Mouse (Mus musculus): ENCODE measurements around the gene Il6st. TPM values are rescaled to one million over a fixed set of nuclear protein-coding genes. Genes with fewer than 3 reads are reported as not detected.

Gene Il6st
- polyA plus RNA-seq, 1 experiment from 2014 or later: 22.6 TPM

DNA sequence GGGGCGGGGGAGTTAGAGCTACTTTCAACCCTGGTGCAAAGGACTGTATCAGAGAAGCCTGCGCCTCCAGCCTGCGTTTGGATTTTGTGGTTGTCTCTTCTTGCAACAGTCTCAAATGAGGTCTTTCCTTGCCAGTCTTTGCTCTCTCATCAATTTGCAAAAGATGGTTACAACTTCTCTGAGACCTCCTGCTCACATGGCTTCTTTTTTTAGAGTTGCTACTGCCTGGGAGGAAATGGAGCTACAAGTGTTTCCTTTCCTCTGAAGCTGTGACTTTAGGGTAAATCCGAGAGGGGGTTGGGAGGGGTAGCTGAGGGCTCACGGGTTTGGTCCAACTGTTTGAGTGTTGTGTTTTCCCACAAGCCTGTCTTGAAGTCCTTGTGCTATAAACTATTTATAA lies 30.6 kb upstream of the Il6st start:
- Histone ChIP-seq H3K36me3 (no peaks in the 10 kb centered on the region), H3K4me2 (no peak overlapping the region), H3K9me3 (no peaks in the 10 kb centered on the region), H3K9ac (no peak overlapping the region), H3K4me1 (replicated peaks) (no peaks in the 10 kb centered on the region), H3K27ac (no peak overlapping the region), H3K27me3 (no peaks in the 10 kb centered on the region), H3K4me3 (no peak overlapping the region)
- 76% methylated on average over 5 of the region's 5 CpGs for WGBS
- ATAC-seq (ENCODE audit: low FRiP score): no peak

DNA sequence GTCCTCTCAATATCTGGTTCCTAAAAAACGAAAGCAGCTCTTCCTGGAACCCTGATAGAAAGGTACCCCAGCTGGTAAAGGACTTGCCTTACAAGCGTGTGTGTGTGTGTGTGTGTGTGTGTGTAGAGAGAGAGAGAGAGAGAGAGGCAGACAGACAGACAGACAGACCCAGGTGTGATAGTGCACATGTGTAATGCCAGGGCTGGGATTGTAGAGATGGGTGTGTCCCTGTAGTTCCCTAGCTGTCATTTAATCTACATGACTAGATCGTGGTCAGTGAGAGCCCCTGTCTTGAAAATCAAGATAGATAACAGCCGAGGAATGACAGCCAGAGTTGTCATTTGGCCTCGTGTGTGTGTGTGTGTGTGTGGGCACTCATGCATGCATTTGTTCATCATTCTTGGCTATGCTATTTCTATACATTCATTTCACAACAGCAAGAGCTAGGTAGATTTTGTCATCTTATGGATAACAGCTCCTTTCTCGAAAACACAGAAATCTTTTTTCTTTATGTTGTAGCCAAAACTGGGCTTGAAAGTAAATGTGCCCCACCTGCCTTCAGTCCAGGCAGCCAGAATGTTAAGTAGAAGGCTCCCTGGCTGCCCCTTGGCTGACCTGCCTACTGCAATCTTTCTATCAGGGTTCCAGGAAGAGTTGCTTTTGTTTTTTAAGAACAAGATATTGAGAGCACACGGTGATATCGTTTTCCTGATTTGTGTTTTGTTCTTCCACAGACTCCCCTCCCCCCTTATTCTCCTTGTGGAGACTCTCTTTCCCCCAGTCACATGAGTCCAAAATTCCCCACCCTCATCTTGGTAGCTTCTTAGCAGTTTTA lies 28.4 kb upstream of the Il6st start:
- ATAC-seq (ENCODE audit: low FRiP score): no peak
- Histone ChIP-seq H3K9ac (no peak overlapping the region), H3K27me3 (0 out of 2 replicates have a peak, but pooled peaks cover 2% of the 10 kb centered on the region), H3K36me3 (no peaks in the 10 kb centered on the region), H3K4me2 (no peak overlapping the region), H3K9me3 (no peaks in the 10 kb centered on the region), H3K4me1 (replicated peaks) (peaks cover 12% of the 10 kb centered on the region), H3K27ac (no peak overlapping the region), H3K4me3 (no peak overlapping the region)
- 72% methylated on average over 8 of the region's 8 CpGs for WGBS

DNA sequence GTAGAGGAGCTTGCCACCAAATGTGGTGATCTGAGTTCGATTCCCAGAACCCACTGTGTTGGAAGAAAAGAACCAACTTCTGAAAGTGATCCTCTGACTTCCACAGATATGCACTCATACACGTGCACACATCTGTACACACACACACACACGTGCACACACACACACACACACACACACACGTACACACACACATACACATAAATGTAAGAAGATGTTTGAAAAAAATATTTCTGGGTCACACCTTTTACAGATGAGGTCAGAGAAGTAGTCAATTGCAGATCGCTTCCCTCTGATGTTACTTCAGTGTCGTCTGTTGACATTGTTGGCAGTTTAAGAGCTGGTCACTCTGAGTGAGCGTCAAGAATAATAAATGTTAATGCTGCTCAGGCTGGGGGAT lies 27.6 kb upstream of the Il6st start:
- Histone ChIP-seq H3K27me3 (0 out of 2 replicates have a peak, but pooled peaks cover 2% of the 10 kb centered on the region), H3K4me3 (no peak overlapping the region), H3K27ac (no peak overlapping the region), H3K9ac (no peak overlapping the region), H3K9me3 (no peaks in the 10 kb centered on the region), H3K36me3 (no peaks in the 10 kb centered on the region), H3K4me1 (replicated peaks) (peaks cover 12% of the 10 kb centered on the region), H3K4me2 (no peak overlapping the region)
- WGBS: 90% methylated on average over 7 of the region's 7 CpGs
- ATAC-seq (ENCODE audit: low FRiP score): no peak

DNA sequence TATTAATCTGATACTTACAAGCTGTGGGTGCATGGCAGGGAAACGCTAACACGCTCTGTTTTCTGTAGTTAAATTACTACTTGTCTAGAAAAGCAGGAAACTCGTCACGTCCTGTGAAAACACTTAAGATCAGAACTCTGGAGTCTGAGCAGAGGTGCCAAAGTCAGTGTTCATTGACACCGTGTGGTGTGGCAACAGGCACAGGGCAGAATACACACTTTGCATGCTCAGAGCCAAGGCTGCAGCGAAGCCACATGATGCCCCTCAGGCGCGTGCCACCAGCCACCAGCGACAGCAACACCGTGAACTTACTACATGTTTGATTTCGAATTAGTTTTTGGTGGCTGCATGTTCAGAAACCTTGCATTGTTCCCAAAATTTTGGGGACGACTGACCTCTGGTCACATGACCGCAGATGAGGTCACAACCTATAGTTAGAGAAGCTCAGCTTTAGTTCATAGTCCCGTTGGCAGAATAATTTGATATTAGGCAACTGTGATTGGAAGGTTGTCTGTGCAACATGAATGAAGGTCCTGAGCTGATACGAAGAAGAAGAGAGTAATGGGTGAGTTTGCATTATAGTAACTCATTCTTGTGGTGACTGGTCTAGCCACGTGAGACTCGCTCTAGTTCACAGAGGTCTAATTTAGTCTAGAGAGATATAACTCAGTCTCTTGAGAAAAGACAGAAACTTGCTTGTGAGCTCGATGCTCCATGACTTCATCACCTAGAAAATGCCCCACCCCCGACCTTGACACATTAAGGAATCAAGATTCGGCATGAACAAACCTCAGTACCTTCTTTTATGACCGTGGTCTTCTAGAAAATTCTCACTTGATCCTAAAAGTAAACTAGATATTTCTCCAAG lies 25.6 kb upstream of the Il6st start:
- Histone ChIP-seq H3K4me1 (replicated peaks) (peaks cover 12% of the 10 kb centered on the region), H3K9me3 (no peaks in the 10 kb centered on the region), H3K4me3 (no peak overlapping the region), H3K4me2 (no peak overlapping the region), H3K27ac (no peak overlapping the region), H3K9ac (no peak overlapping the region), H3K36me3 (no peaks in the 10 kb centered on the region), H3K27me3 (0 out of 2 replicates have a peak, but pooled peaks cover 2% of the 10 kb centered on the region)
- no peak for ATAC-seq (ENCODE audit: low FRiP score)
- WGBS: 92% methylated on average over 21 of the region's 21 CpGs

DNA sequence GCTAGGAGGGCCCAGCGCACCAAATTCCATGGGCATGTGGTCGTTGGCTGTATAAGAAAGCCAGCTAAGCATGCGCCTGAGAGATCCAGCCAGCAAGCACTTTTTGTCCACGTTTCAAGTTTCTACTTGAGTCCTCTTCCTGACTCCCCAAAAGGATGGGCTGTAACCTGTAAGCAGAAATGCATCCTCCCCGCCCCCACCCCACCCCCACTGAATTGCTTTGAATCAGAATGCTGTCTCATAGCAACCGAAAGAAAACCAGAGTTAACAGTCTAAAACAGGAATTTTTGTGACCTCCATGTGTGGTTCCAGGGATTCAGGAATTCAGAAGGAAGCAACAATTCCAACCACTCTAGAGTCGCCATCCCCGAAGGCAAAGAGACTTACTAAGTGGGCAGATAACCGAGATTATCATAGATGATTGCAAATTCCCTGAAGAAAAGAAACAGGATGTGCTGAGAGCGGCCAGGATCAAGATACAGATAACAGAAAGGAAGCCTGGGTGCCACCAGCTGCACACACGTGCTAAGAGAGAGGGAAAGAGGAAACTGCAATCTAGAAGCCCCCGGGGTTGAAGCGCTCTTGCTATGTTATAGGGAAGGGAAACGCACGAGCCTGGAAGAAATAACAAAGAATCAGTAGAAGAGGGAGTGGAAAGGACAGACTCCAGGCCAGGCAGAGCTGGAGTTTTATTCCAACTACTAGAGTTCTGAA lies 24.6 kb upstream of the Il6st start:
- H3K27ac ChIP-seq: no peak overlapping the region
- 0 out of 2 replicates have a peak, but pooled peaks cover 2% of the 10 kb centered on the region for H3K27me3 ChIP-seq
- H3K4me1 ChIP-seq (replicated peaks): peaks cover 12% of the 10 kb centered on the region
- ATAC-seq (ENCODE audit: low FRiP score): no peak
- 27% methylated on average over 15 of the region's 15 CpGs for WGBS
- H3K9ac ChIP-seq: no peak overlapping the region
- H3K4me3 ChIP-seq: peak overlapping the region; percentile 14; the same call in 1 of the 2 replicates
- no peaks in the 10 kb centered on the region for H3K9me3 ChIP-seq
- H3K36me3 ChIP-seq: no peaks in the 10 kb centered on the region
- peak overlapping the region; percentile 50 for H3K4me2 ChIP-seq

DNA sequence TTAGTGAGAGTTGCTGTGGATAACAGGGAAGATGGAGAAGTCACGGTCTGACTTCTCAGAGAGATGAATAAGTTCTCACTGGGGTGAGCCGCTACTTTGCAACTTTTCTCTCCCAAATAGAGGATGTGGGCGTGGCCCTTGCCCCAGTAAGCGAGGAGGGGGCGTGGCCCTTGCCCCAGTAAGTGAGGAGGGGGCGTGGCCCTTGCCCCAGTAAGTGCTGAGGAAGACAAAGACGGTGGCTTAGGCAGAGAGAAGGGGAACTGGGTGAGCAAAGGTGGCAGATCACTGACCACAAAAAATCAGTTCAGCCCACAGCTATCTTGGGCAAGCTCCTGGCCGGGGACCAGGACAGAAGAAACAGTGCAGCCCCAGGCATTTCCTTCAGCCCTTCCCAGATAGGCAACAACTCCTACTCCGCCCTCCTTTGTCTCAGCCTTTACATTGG lies 23.9 kb upstream of the Il6st start:
- Histone ChIP-seq H3K9me3 (no peaks in the 10 kb centered on the region), H3K9ac (0 out of 2 replicates have a peak overlapping the region, but pooled peaks have one; percentile 24), H3K4me2 (peak overlapping the region; percentile 50), H3K27me3 (0 out of 2 replicates have a peak, but pooled peaks cover 2% of the 10 kb centered on the region), H3K36me3 (no peaks in the 10 kb centered on the region), H3K27ac (no peak overlapping the region), H3K4me3 (peak overlapping the region; percentile 14; the same call in 1 of the 2 replicates), H3K4me1 (replicated peaks) (peaks cover 12% of the 10 kb centered on the region)
- ATAC-seq (ENCODE audit: low FRiP score): no peak
- WGBS: 9% methylated on average over 9 of the region's 9 CpGs

DNA sequence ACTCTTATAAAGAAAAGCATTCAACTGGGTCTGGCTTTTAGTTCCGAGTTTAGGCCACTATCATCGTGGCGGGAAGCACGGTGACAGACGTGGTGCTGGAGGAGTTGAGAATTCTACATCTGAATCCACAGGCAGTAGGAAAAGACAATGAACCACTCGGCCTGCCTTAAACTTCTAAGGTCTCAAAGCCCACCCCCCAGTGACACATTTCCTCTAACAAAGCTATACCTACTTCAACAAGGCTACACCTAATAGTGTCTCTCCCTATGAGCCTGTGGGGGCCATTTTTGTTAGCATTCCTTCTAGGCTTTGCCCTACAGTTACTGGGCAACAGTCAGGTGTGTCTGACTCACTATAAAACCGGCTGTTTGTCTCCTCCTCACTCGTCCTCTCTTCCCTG lies 23.2 kb upstream of the Il6st start:
- Histone ChIP-seq H3K27me3 (0 out of 2 replicates have a peak, but pooled peaks cover 2% of the 10 kb centered on the region), H3K9me3 (no peaks in the 10 kb centered on the region), H3K36me3 (no peaks in the 10 kb centered on the region), H3K27ac (no peak overlapping the region), H3K4me3 (no peak overlapping the region), H3K4me1 (replicated peaks) (peaks cover 12% of the 10 kb centered on the region), H3K4me2 (no peak overlapping the region), H3K9ac (no peak overlapping the region)
- 49% methylated on average over 8 of the region's 8 CpGs for WGBS
- no peak for ATAC-seq (ENCODE audit: low FRiP score)

DNA sequence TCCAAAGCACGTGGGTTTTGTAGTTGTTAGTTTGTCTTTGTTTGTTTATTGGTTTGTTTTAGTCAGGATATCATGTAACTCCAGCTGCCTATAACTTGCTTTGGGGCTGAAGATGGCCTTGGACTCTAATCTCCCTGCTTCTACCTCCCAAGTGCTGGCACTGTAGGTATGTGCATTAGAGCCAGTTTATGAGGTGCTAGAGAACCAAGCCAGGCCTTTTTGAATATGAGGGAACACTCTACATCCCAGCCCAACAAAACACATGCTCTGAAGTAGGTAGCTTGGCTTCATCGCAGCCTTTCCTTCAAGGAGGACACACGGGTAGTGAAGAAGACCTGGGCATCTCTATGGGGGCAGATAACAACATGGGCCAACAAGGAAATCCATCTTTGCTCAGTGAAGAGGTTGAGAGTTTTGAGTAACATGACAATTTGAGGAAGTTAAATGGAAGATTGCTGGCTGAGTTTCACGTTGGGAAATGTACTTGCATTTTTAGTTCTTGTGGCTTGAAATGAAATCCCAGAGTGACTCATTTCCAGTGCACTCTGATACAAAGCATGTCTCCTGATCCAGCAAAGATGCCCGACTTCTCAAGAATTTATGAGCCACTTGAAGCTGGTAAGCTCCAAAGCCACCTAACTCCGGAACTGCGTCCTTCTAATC lies 20.9 kb upstream of the Il6st start:
- no peak overlapping the region for H3K4me2 ChIP-seq
- H3K36me3 ChIP-seq: no peaks in the 10 kb centered on the region
- 0 out of 2 replicates have a peak, but pooled peaks cover 2% of the 10 kb centered on the region for H3K27me3 ChIP-seq
- H3K27ac ChIP-seq: no peak overlapping the region
- no peak overlapping the region for H3K9ac ChIP-seq
- no peaks in the 10 kb centered on the region for H3K9me3 ChIP-seq
- no peak overlapping the region for H3K4me3 ChIP-seq
- H3K4me1 ChIP-seq (replicated peaks): peaks cover 12% of the 10 kb centered on the region
- no peak for ATAC-seq (ENCODE audit: low FRiP score)
- WGBS: 91% methylated on average over 7 of the region's 7 CpGs

DNA sequence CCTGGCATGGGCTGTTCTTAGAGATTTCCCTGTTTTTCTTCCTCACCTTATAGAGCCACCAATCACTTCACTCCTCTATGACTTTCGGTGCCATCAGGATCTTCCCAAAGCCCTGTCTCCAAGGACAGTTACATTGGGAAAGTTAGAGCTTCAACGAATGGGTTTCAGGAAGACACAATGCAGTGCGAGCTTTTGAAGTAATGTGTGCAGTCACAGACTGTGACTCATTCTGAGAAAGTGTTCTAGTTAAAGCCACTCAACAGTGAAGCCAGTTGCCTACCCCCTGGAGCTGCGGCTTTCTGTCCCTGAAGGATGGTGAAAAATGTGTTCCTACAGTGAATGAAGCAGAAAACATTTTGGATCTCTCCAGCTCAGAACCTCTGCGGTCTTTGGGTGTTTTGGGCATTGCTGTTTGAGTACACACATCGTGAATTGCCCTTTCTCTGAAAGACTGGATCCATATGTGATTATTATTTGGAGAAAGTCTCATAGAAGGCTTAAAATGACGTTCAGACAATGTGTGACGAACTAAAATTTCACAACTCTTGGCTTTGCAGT lies 16.7 kb upstream of the Il6st start:
- 73% methylated on average over 8 of the region's 8 CpGs for WGBS
- H3K36me3 ChIP-seq: no peaks in the 10 kb centered on the region
- no peak overlapping the region for H3K9ac ChIP-seq
- H3K4me1 ChIP-seq (replicated peaks): 0 out of 2 replicates have a peak, but pooled peaks cover 2% of the 10 kb centered on the region
- no peaks in the 10 kb centered on the region for H3K9me3 ChIP-seq
- no peak overlapping the region for H3K4me2 ChIP-seq
- ATAC-seq (ENCODE audit: low FRiP score): no peak
- H3K27me3 ChIP-seq: no peaks in the 10 kb centered on the region
- H3K27ac ChIP-seq: no peak overlapping the region
- no peak overlapping the region for H3K4me3 ChIP-seq

DNA sequence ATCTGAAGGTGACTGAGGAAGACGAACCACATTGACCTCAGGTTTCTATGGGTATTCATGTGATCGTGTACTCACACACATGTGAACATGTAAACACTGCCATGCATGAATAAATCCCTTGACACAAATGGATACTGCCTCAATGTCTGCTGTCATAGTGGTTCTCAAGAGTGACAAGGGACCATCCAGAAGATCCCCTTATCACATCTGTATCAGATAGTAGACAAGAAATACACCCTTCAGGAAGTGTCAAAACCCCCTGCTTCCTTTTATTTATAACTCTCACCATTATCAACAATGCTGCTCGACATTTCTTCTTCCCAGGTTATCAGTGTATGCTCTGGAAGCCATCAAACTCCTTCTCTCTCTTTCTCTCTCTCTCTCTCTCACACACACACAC lies 13.7 kb upstream of the Il6st start:
- 75% methylated on average over 3 of the region's 3 CpGs for WGBS
- Histone ChIP-seq H3K4me2 (no peak overlapping the region), H3K27ac (no peak overlapping the region), H3K4me1 (replicated peaks) (0 out of 2 replicates have a peak, but pooled peaks cover 2% of the 10 kb centered on the region), H3K4me3 (no peak overlapping the region), H3K36me3 (no peaks in the 10 kb centered on the region), H3K27me3 (no peaks in the 10 kb centered on the region), H3K9me3 (no peaks in the 10 kb centered on the region), H3K9ac (no peak overlapping the region)
- no peak for ATAC-seq (ENCODE audit: low FRiP score)

DNA sequence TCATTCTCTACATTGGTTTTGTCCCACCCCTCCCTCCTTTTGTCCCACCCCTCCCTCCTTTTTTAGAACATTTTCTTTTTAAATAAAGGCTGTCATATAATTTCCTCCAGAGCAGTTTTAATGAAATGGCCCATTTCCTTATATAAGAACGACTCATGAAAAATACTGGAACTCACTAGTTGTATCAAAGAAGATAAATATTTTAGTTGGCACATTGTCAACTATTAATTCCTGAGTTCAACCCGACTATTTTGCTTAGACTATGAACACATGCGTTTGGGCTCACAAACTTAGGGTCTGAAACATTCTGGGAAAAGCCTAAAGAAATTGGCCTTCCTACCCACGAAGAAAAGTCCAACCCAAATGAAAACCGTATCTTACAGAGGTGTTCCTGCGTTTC lies 6.5 kb upstream of the Il6st start:
- no peaks in the 10 kb centered on the region for H3K27me3 ChIP-seq
- no peaks in the 10 kb centered on the region for H3K4me1 ChIP-seq (replicated peaks)
- H3K4me3 ChIP-seq: no peak overlapping the region
- no peaks in the 10 kb centered on the region for H3K36me3 ChIP-seq
- H3K4me2 ChIP-seq: no peak overlapping the region
- no peak overlapping the region for H3K9ac ChIP-seq
- WGBS: 81% methylated on average over 6 of the region's 6 CpGs
- no peak overlapping the region for H3K27ac ChIP-seq
- no peak for ATAC-seq (ENCODE audit: low FRiP score)
- H3K9me3 ChIP-seq: no peaks in the 10 kb centered on the region
